Mouse (Mus musculus) cerebellum, adult 11 months (tissue): ENCODE data around the gene Nek2.

Source experiments
- DNase-seq: peaks from one replicate; pipeline ENCODE4 v3.0.0; 2022

Nek2 gene

DNA sequence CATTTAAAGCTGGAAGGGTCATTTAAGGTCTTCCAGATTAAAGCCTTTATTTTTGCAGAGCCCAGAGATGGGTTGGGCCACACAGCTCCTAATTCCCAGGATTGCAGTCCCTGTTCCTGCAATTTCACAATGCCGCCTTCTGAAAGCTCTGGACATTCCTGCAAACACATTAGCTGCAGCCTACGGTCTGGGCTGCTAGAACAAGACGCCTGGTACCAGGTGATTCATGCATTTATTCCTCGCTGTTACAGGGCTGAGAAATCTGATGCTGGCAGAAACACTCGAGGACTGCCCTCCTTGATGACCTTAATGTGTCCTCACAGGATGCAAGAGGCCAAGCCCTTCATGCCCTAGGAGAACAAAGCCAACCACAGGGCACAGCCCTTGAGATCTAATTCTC, 6.3 kb upstream of the Nek2 start:
- DNase-seq, result no peak

DNA sequence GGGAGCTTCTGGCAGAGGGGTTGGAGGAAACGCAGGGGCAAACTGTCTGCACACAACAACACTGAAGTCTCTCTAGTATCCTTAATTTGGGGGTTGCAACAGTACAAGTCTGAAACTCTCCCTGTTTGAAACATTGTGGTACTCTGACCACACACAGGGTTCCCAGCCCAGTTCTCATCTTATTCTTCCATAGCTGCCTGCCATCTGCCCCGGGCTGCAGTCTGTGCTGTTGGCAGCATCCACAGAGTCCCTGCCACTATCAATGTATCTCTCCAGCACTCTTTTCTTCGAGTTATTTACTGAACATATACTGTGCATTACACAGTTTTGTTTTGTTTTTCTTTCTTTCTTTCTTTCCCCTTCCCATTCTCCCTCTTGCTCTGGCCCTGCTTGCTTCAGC, 4.6 kb upstream of the Nek2 start:
- no peak for DNase-seq

DNA sequence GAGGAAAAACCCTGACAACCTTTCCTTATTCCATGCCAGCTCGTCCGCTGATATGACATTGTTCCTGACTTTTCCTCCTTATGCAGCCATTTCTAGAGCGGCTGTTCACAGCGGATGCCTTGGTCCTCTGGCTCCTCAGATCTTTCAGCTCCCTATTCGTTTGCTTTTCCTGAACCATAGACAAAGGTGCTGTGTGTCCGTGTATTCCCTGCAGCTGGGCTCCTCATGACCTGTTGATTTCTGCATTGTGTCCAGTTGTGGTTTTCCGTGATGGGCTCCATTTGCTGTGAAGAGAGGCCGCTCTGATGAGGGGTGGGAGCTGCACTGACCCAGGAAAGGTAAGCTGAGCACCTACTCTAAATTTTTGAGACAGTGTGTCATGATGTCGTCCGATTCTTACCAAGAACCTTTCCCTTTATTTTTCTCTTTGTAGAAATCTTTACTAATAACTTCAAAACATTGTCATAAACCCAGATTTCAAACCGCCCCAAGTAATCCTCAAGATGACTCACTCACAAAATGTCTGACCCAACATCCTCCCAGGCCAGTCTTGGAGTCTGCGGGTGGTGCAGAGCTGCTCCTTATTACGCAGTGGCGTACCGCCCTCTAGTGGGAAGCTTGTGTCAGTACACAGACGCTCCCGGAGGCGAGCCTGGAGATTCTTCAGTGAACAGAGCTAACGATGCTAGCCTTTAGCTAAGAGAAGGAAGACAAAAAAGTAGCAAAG, 3.7 kb upstream of the Nek2 start:
- DNase-seq, result peak; percentile 78

DNA sequence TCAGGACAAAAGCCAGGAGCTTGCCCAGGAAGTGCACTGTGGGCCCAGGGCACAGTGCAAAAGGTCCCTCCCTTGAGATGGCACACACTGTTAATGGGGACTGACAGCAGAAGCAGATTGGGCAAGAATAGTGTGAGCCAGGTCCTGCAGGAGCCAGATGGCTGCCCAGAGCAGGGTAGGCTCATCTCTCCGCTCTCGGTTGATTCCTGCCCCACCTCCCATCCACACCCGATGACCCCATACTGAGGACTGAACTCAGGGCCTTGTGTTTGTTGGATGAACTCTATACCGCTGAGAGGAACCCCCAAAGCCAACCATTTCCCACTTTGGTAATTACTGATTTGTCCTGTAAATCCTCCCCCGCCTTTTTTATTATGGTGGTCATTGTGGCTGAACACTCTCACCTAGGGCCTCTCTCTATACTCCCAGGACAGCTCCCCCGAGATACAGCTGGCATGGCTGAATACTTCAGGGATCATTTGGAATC, 3.1 kb upstream of the Nek2 start:
- DNase-seq, result no peak

DNA sequence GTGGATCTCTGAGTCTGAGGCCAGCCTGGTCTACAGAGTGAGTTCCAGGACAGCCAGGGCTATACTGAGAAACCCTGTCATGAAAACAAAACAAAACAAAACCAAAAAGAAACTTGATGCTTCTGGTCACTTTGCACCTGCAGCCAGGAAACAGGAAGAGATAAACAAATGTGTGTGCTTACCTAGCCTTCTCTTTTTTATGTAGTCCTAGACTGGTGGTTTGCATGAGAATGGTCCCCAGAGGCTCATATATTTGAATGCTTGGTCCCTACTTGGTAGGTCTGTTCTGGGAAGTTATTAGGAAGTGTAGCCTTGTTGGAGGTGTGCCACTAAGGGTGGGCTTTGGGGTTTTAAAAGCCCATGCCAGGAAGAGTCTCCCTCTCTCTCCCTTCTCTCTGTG, 2.2 kb upstream of the Nek2 start:
- no peak for DNase-seq

DNA sequence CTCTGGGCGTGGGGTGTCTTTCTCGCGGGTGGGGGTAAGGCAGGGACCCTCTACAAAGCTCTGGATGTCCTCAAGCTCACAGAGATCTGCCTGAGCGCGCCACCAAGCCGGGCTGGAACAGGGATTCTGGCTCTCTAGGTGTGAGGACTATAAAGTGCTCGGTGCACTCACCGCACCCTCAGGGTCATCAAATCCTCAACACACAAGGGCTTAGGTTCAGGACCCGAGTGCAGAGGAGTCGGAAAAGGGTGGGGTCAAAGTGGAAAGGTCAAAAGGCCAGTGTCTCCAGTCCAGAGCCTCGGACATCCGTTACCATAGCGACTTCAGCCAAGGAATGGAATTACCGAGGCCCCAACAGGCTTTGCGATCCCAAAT, 306 bp upstream of the Nek2 start:
- no peak for DNase-seq

DNA sequence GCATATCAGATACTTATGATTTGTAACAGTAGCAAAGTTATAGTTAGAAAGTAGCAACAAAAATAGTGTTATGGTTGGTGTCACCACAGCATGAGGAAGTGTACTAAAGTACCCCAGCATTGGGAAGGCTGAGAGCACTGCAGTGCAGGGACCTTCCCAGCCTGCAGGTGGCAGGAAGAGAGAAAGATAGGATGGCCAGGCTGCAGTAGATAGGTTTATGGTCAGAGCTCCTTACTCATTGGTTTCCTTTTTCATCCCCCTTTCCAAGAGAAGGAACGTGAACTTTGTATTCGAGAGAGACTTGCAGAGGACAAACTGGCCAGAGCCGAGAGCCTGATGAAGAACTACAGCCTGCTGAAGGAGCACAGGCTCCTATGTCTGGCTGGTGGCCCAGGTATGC, 7.9 kb downstream of the Nek2 start:
- DNase-seq, result no peak

DNA sequence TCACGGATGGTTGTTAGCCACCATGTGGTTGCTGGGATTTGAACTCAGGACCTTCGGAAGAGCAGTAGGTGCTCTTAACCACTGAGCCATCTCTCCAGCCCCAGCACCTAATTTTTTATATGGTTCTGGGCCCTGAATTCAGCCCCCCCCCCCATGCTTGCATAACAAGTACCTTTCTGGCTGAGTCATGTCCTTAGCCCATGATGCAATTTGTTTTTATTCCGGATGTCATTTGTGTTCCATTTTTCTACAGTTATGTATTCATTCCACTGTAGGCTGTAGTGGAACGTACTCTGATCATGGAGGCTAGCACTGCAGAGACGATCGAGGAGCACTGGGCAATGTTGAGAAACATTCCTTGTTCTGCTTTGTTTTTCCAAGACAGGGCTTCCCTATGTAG, 12.2 kb downstream of the Nek2 start:
- no peak for DNase-seq

DNA sequence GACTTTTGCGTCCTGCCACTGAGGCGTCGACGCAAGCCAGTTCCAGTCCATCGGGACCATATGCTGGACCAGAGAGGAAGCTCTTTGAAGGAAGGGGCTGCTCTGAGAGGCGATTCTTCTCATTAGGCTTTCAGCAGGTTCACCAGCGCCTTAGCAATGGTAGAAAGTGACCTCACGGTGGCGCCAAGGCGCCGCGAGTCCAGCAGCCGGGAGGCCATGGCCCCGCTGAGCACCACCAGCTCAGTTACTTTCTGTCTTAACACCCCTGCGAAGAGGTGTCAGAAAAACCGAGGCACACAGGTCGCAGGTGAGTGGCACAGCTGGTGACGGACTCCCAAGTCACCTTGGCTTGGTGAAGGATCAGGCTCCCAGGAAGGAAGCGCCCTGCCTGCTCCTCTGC, 13.6 kb downstream of the Nek2 start:
- DNase-seq, result peak; percentile 46

DNA sequence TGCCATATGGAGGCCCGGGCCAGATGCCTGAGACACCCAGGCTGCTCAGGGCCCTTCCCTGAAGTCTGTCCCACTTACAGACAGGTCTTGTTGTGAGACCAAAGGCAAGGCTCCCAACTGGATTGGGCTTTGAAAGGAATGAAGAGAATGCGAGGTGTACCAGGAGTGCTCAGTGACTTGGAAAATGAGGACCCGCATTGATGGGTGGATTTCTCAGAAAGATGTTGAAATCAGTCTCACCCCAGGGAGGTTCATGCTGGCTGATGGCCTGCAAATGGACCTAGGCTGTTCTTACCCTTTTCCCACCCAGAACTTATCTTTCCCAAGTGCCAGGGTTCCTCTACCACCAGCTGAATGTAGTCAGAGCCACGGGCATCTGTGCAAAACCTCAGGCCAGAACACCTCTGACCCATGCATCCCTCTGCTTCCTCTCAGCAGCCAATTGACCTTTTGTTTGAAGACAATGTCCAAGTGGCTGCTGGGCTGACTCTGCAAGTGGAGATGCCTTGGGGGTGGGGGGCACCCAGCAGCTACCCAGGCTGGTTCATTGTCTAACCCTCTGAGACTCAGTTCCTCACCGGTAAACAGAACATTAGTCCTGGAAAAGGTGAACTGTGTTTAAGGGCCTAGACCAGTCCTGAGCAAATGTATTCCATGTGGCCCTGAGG, 15.2 kb downstream of the Nek2 start:
- no peak for DNase-seq

DNA sequence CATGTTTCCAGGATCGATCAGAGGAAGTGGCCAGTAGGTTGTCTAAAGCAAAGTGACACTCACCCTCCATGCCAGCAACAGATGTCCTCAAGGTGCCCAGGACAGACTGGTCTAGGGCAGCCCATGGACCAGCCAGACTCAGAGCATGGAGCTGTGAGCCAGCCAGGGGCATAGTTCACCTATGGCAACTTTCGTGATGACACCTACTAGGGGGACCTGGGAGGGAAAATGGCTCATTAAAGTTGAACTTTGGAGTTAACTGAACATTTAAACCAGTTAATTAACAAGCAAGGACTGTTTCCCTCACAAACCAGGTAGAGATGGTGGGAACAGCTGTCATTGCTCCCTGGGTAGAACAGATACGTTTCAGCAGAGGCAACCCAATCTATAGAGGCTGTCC, 16.4 kb downstream of the Nek2 start:
- DNase-seq, result no peak

DNA sequence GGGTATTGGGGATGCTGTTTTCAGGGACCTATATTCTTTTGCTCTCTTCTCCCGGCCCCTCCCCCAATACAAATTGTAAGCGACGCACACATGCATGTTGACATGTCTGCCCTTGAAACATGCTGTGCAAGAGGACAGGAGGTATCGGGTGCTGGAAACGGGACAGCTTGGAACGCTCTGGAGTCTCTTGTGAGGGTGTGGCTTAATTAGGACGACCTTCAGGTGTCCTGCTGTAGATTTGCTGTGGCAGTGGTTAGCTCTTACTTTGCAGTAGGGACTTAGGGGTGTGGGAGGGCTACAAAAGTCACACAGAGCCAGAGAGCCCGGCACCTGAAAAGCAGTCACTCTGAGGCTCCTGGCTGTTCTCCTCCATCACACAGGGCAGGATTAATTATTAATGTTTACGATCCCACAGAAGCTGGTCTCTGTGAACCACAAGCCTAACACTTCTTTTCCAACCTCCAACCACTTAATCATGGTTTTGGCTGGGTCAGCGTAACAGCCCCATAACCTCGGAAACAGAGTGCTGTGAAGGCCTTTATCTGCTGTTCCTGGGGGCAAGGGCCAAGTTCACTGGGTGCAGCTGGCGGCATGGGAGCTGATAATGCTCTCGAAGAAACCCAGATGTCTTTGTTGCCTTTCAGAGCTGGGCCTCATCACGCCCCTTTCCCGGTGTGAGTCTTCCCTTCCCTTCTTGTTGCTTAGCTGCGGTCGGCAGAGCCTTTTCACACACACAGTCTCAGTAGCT, 17.9 kb downstream of the Nek2 start:
- no peak for DNase-seq

DNA sequence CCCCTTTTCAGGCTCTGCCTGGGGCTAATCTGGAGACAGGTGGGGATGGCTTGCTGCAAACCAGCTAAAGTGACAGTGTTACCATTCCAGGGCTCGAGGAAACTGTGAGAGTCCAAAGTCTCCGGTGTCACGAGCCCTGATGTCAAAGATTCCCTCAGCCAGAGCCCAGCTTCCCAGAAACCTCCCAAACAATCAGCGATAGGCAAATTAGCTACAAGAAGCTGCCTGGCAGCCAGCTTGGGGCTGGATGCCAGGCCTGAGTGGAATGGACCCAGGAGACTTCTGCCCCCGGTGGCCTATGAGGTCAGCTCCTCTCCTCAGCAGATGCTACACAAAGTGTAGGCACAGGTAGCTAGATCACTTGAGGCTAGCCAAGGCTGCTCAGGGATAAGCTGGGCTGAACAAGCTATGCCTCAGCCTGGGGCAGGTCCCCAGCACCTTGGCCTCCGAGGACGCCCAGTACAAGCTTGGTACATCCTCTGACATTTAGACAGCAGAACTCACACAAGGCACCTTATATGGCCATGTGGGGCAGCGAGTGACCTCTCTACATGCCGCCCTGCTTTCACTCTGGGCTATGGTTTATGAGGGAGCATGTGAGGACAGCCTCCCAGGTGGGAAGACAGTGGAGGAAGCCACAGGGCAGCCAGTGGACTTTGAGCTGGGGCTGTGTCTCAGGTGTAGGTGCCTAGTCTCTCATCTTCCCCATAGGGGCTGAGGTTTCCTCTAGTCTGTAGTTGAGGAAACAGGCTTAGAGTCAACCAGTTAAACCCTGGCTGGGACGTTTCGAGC, 19.7 kb downstream of the Nek2 start:
- no peak for DNase-seq

DNA sequence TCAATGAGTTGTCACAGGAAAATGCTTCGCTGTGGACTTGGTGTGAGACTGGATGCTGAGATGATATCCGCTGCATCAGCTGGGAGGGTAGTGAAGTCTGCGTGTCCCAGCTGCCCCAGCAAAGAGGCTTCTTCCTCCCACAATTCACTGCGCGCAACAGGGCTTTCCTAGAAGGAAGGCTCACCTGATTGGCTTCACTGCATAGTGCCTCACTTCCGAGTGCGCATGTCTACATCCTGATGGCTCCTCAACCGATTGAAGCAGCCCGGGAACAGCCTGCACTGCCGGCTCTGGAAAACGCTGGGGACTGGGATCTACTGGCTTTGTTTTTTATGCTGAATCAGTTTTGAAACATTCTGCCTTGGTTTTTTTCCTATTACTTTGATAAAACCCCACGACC, 21.0 kb downstream of the Nek2 start:
- no peak for DNase-seq

DNA sequence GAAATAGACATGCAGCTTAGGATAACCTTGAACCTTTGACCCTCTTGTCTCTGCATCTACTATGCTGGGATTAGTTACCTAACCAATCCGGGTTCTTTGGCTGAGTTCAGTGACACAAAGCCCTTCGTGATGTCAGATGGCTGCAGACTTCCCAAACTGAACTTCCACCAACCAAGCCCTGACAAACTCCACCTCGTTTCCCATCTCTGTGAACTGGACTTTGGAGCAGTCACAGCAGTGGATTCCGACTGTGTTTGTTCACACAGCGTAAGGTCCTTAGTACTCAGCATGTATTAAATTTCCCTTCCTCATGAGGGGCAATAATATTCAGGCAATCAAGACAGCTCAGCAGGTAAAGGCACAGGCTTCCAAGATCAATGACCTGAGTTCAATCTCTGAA, 25.4 kb downstream of the Nek2 start:
- DNase-seq, result no peak

DNA sequence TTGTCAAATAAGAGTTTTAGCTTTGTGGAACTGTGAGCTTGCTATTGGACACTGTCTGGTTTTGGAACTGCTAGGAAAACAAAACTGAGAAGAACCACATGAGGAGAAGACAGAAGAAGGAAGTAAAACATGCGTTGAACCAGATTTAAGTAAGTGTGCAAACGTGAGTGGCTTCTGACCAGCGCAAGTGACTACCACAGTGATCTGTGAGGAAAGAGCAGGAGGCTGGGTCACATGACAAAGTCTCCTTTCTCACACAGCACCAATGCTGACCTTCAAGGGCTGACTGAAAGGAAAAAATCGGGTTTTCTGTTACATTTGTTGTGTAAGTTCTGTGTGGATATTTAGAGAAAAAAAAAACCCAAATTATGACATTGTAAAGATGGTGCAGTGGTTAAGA, 28.3 kb downstream of the Nek2 start:
- no peak for DNase-seq

DNA sequence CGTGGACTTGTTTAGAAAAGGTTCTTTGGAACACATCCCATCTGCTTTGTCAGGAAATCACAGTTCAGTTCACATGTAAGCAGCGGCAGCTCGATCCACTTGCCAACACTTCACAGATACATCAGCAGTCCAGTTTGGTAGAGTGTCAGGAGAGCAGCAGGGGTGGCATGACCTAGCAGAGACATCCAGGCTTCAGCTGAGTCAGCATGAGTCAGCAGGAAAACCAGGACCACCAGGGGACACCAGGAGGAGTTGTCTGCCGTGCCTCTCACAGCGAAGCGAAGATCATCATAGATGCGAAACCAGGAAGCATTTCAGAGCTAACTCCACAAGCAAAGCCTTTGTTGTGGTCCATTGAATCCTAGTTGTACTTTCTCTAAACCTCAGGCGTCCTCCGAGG, 32.2 kb downstream of the Nek2 start:
- no peak for DNase-seq

DNA sequence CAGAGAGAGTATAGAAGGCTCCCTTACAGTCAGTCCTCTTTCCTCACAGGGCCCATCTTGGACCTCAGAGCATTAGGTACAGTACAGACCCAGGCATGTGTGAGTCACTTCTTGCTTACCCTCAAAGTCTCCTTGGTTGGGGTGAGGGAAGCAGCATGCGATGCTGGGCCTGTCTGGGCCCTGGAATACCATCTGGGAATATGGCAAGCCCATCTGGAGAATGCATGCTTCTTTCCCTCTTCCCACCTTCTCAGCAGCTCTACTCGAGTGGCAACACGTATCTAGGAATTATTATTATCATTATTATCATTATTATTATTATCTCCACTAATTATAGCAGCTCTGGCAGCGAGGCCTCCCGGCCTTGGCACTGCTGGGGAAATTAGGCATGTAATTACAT, 33.5 kb downstream of the Nek2 start:
- no peak for DNase-seq

DNA sequence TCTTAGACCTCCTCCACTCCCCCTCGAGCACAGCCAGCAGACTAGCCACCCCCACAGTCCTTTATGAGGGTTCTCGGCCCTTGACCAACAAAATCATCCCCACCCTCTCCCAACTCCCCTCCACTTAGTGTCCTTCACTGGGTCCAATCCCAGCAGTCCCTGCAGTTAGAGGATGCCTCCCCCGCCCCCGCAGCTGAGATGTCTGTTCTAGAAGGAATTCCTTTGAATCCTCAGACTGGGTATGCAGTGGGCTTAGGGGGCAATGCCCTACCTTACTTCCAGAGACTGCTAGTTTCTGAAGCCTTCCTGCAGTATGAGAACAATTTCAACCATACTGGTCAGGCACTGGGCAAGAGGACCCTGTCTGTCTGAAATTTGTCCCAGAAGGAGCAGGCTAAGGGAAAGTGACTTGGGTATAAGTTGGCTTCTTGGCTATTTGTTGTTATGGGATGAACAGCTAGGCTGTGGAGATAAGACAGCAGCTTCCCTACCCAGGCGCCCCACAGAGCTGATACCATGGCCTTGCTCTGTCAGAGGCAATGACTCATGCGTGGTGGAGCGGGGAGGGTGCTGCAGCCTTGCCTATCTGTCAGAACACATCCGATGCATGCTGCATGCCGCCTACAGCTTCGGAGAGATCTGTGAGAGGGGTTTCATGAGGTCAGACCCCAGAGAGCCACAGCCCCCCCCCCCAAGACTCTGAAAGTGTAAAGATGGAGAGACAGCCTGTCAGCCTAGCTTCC, 34.1 kb downstream of the Nek2 start:
- DNase-seq, result no peak

DNA sequence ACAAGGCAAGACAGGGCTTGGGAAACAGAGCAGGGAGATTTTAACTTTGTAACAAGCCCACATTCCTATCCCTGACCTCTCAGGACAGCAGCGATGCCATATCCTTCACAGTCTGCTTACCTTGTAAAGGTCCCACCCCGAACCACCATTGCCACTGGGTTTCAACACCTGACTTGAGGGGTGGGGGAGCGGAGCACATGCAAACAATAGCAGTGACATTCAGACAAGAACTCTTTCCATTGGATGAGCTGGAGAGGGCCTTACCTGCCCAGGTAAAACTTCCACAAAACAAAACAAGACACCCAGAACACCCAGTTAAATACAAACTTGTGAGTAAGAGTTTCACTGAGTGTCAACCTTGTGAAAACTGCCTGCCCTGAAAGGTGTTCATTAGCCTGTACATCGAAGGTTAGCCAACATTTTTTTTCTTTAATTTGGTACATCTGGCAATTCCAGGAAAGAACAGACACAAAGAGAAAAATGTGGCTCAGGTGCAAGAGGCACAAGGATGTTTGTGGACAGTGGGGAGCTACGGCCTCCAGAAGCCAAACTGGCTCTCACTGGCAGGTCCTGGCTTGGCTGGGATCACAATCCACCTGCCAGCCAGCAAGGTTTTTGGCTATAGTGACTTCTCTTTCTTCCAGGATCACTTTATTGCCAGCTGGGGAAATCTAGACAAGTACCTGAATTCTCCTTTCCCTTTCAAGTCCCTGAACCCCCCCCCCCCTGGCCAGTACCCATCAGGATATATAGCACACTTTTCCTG, 35.8 kb downstream of the Nek2 start:
- no peak for DNase-seq

DNA sequence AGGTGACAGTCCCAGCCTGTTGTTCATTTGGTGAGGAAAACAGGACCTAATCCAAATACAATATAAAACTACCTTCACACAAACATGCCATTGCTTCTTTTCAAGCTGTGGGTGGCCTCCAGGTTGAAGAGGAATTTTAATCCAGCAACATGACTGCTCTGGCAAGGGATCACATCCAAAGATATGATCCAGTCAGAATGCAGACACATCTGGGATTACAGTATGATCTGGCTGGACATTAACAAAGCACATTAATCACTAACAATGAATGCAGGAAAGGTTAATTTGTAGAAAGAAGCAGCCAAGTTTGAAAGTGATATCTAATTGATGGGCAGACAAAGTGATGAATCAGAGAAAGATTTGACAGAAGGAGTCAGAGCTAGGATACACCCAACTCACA, 36.9 kb downstream of the Nek2 start:
- DNase-seq, result no peak

DNA sequence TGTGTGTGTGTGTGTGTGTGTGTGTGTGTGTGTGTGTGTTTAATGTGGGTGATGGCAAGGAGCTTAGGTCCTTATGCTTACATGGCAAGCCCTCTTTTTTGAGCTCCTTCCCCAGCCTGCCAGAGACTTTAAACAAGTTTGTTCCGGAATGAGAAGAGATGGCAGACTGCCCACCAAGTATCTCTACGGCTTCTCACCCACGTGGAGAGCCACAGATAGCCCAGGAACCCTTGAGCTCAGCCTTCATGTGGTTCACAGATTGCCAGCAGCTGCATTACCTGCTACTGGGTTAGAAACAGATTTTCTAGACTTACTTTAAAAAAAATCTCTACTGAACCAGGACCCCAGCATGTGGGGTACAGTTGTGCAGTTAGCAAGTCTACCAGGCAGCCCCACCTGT, 38.6 kb downstream of the Nek2 start:
- DNase-seq, result no peak
